Mouse (Mus musculus) monocyte, adult 2 months (primary cell): ENCODE results near the gene Dclk1.

Source experiments
- DNase-seq, 2 experiments: peaks; one replicate each; pipeline ENCODE4 v3.0.0; 2022; ENCODE audit warnings: low spot score in 2 of 2, low read depth in 1 of 2

Gene Dclk1

DNA sequence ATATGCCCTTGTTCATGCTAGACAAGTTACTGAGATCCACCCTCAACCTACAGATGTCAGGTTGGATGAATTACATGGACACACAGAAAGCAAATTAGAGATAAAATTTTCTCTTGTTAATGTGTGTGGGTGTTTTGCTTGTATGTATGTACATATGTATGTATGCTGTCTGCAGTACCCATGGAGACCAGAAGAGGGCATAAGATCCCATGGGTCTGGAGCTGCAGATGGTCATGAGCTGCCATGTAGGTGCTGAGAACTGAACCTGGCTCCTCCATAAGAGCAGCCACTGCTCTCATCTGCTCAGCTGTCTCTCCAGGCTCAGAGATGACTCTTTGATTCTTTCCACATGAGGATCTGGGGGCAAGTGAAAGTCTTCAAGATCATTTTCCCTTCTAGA, 89.5 kb downstream of the Dclk1 start:
- no peak for DNase-seq

GRCm38 (mm10) chr3:55333511-55333910, 91.3 kb downstream of the Dclk1 start:
- DNase-seq: no peak

- DNase-seq: no peak
Measured at GRCm38 (mm10) chr3:55336895-55337294, 94.7 kb downstream of the Dclk1 start.

DNA sequence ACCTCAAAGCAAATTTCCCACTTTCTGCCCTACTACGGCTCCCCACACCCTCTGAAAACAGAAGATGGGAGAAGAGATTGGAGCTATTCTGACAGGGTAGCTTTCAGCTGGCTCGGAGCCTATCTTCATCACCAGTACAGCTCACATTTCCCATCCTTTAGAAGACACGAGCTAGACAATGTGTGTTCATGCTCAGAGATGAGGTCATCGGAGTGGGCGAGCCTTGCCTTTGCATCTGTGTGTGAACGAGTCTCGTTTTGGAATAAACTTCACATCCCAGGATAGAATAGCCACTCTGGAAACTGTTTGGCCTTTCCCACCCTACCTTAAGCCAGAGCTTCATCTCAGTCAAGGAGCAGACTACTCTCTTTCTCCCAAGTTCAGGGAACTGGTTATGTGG, 95.5 kb downstream of the Dclk1 start:
- no peak for DNase-seq

GRCm38 (mm10) chr3:55342445-55342844, 100.3 kb downstream of the Dclk1 start:
- no peak for DNase-seq

DNA sequence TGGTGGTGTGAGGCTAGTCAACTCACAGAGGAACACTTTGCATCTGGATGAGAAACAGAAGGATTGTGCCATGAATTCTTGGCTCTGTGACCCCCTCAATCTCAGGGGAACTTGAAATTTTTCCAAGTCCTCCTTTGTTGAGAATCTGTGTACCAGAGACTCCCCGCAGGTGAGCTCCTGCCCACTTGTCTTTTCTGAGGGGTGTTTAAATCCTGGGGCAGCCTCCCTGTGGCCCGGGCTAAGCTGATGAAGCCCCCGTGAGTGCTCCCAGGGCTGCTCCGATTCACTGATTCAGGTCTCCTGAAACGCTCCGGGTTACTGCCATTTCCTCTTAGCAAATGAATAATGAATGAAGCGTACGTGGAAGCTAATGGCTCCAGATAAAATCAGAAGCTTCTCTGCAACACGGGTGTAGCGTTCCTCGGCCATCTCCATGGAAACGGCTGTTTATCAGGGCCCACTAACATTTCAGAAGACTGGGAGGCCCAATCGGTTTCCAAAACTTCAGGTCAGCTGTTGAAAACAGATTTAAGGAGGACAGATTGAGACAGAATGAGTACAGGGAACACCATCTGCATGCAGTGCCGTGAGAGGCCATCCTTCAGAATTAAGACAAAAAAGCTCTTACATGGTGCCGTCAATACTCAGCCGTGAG, 105.3 kb downstream of the Dclk1 start:
- DNase-seq: no peak

DNA sequence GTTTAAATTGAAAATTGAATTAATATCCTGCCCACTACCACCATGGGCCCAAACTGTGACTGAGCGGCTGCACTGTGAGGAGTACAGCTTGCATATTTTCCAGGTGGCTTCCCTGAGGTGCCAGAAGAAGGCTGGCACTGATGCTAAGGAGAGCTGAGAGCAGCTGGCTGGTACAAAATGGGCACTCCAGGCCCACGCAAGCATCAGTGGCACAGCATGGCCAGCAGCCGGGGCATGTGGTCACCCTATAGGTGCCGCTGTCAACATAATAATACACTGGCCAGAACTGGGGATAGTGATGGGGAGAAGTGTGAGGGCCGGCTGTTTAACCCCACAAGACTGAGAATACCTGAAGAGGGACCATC, 105.8 kb downstream of the Dclk1 start:
- DNase-seq: no peak

DNA sequence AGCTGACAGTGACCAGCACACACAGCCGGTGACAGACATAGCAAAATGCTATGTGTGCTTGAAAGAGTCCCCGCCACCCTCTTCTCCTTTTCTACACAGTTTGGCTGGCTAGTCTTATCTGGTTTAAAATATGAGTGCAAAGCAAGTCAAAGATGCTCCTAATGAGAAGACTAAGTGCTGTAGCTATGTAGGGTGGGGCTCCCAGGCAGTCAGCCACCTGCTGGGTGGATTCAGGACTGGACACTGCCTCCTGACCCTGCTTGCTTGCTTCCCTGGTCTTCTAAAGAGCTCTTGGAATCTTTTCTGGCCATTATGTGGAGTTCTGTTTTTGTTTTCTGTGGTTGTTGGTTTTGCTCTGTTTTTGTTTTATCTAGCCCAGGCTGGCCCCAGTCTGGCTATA, 108.0 kb downstream of the Dclk1 start:
- no peak for DNase-seq

GRCm38 (mm10) chr3:55351281-55352052, 109.3 kb downstream of the Dclk1 start:
- no peak for DNase-seq

GRCm38 (mm10) chr3:55352529-55352928, 110.4 kb downstream of the Dclk1 start:
- DNase-seq: no peak

GRCm38 (mm10) chr3:55353169-55353568, 111.0 kb downstream of the Dclk1 start:
- DNase-seq: no peak

DNA sequence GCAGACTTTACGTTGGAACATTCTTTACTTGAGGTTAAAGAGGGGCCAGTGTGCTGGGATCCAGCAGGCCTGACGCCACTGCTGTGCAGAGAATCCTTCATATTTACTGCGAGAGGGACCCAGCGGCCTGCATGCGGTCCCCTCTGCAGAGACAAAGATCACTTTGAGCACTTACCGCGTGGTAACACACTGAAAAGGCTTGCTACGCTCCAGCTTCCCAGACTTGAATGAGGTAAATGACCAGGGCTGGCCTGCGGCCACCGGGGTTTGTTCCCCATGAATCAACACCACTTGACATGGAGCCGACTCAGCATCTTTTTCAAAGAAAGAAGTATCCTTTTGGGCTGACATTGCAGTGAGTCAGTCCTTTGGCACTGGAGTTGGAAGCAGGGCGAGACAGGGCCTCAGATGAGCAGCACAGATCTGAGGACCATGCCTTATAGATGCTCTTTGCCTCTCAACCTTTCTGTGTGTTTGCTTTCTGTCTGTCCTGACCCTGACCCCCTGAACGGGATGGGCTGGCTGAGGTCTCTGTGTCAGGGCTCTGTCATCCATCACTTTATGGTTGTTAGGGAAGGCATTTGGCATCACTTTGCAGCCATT, 111.8 kb downstream of the Dclk1 start:
- DNase-seq: no peak

DNA sequence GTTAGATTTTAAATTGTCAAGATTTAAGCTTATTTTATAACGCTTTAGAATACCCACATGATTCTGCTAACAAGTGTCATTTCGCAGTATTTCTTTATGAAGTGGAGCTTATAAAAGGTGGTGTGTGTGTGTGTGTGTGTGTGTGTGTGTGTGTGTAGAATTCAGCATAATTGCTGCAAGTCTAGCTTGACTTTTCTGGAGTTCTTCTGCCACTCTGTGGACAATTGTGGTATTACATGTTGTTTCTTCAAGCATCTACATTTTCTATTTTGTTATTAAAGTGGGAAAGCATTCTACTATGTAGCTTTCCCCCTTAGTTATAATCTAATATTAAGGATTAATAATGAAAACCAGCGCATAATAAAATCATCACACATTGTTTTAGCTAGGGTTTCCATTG, 112.6 kb downstream of the Dclk1 start:
- DNase-seq: no peak

GRCm38 (mm10) chr3:55358486-55358885, 116.3 kb downstream of the Dclk1 start:
- DNase-seq: no peak

DNA sequence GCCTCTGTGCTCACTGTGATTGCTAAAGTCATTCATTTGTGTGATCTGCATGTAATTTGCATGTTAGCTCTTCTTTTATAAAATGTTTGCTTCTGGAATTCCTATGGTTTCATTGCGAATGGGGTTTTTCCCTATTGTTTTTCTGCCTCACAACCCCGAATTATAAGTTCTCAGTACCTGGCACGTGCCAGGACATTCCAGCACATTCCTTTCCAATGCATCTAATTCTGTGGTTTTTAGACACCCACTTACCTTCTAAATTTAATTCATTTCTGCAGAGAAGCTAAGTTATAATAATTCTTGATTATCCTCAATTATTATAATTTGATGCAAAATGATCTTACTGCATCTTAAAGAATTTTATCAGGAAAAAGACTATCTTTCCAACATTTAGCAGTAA, 118.7 kb downstream of the Dclk1 start:
- no peak for DNase-seq

DNA sequence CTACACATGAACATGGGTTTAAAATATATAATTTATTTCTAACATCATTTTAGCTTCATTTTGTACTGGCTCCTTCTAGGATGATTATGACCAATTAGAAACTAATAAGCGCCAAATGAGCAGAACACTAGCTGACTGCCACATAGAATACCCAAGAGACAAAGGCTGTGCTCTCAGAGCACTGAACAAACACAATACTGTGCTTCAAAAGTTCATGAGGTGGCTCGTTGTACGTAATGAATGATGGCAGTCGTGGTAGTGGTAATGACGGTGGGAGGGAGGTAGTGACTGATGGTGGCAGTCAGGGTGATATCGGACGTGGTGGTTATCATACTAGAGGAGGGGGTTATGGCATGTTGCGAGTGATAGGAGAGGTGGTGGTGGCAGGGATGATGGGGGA, 125.0 kb downstream of the Dclk1 start:
- no peak for DNase-seq

- no peak for DNase-seq
Measured at GRCm38 (mm10) chr3:55369156-55369555, 127.0 kb downstream of the Dclk1 start.

- DNase-seq: no peak
Measured at GRCm38 (mm10) chr3:55373689-55374088, 131.5 kb downstream of the Dclk1 start.

GRCm38 (mm10) chr3:55378591-55378990, 136.4 kb downstream of the Dclk1 start:
- no peak for DNase-seq

GRCm38 (mm10) chr3:55380471-55380870, 138.3 kb downstream of the Dclk1 start:
- no peak for DNase-seq

- DNase-seq: no peak
Measured at GRCm38 (mm10) chr3:55392605-55393004, 150.4 kb downstream of the Dclk1 start.

DNA sequence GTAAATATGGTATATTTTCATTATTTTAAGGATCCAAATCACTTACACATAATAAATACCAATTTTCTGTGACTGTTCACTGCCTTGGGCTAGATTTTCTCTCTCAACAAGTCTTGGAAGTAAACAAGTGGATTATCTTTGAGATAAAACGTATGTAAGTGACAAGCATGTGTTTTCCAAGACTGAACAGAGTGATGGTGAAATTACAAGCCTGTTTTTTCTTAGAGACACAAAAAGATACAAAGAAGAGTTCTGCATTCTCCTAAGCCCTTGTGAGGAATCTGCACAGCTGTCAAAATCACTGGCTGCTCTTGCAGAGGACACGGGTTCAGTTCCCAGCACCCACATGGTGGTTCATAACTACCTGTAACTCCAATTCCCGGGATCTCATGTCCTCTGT, 151.4 kb downstream of the Dclk1 start:
- no peak for DNase-seq

- no peak for DNase-seq
Measured at GRCm38 (mm10) chr3:55396792-55397191, 154.6 kb downstream of the Dclk1 start.
